Mouse (Mus musculus) kidney, adult 9 months (tissue): Measurements from ENCODE around the gene Zfp219.

Experiments used
- DNase-seq: peaks from one replicate; pipeline ENCODE4 v3.0.0; 2022

The Zfp219 gene

DNA sequence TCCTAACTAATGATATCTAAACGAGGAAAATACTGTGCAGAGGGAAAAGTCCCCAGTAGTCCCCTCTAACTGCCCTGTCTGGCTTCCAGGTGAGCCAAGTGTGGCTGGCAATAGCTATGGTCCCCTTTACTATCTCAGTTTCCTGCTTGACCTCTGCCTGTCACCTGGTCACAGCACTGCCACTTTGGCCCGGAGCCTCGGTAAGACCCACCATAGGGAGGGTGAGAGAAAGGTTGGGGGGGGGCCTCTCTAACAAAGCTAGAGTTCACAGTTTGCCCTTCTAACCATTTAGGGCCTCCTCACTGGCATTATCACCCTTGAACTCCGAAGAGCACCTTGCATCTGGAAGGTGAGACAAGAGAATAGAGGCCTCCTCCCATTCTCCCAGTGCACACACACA, 2.9 kb downstream of the Zfp219 start:
- DNase-seq = no peak

- peak; percentile 65 for DNase-seq
Measured at GRCm38 (mm10) chr14:52016625-52017405, 3.7 kb downstream of the Zfp219 start.

DNA sequence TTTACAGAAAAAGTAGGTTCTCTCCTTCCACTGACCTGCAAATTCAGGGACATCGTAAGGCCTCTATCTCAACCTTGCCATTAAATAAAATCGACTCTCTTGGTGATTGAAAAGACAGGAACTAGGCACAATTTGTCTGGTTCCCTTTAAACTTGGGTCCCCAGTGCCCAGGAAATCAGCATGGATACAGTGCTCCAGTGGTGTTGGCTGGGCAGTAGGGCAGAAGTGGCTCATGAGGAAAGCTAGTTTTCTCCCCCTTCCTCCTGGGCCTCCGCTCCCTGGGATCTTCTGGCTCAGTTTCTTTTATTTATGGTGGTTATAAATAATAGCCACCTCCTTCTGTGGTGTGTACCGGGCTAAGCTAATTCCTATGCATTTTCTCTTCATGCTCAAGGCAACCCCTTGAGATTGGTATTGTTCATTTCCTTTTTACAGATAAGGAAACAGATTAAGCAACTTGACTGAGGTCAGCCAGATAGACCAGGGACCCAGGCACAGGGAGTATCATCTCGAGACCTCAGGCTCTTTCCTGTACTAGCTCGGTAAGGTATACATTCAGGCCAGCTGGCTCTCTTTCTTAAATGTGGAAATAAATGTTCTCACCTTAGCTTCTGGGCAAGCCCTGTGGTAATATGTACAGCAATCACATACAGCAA, 5.0 kb downstream of the Zfp219 start, which contains the start of gene Tmem253:
Tmem253 (plus strand) TSS at position 214 of the 656 bp plus-strand sequence.
- DNase-seq = no peak

DNA sequence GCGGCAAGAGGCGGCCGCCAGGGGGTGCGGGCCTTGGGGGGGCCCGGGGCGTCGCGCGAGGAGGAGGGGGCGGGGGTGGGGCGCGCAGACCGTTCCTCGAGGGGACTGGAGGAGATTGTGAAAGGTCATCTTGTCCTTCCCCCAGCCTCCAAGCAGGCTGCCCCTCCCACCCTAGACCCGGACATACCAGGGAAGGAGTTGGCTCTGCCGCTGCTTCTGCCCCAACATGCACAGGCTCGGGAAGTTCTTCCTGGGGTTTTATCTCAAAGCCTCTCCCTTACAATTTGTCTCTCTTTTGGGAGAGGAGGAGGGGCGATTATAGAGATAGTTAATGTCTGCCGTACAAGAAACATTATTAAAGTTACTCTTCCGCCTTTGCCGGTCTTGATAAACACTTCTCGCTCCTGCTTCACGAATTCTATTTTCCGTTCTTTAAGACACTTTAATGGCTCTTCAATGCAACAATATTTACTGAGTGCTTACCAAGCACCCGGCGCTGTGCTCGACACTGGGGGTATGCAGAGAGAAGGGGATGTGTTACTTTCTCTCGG, 5.7 kb downstream of the Zfp219 start:
- DNase-seq = peak; percentile 59

DNA sequence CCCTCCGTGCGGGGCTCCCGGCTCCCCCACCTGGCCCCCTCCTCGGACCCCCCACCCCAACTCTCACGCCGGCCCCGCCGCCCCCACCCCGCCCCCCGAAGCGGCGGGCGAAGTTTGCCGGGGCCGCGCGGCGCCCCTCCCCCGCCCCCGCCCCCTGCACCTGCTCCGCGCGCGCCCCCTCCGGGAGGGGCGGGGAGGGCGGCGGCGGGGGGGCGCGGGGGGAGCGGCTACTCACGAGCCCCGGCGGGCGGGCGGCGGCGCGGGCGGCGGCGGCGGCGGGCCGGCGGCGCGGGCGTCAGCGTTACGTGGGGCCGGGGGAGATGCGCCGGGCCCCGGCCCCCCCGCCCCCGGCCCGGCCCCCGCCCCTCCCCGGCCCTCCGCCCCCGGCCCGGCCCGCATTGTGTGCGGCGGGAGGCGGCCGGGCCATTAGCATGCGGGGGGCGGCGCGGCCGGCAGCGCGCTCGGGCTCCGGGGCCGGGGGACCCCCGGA, 6.2 kb downstream of the Zfp219 start:
- no peak for DNase-seq

DNA sequence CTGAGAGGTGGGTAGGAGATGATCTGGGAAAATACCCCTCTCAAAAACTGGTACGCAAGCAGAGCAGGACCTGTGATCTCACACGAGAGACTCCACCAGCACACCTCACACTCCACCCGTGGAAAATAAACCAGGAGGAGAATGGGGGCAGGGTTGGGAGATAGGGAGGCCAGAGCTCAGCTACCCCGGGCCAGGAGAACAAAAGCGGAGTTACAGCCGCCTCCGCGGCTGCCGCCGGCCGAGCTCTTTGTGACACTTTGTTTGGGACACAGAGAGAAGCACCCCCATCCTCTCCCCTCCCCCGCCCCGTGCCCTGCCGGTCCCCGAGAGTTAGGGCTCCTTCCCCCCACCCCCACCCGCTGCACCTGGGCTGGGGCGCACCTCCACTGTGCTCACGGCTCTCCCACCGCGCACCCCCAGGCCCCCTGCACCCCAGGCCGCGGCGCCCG, 6.7 kb downstream of the Zfp219 start:
- no peak for DNase-seq

GRCm38 (mm10) chr14:52013021-52013610, 7.4 kb downstream of the Zfp219 start:
- no peak for DNase-seq

DNA sequence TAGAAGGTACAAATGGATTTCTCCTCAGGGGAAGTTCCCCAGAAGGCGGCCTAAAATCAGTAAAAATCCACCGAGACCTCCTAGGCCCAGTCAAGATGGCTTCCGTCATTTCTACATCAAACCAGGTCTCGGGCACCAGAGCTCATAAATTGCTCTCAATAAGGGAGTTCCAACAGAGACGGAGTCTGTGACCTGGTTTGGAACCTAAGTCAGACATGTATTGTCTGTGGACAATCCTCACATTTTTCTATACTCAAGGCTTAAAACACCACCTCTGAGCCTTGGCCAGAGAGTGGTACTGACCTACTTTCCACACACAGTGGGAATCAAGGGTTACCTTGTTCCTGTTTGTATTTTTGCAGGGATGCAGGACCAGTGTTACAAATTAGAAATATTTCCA, 8.0 kb downstream of the Zfp219 start:
- DNase-seq = no peak

GRCm38 (mm10) chr14:52012085-52012484, 8.4 kb downstream of the Zfp219 start:
- DNase-seq = no peak

GRCm38 (mm10) chr14:52011683-52012082, 8.8 kb downstream of the Zfp219 start:
- DNase-seq = no peak

DNA sequence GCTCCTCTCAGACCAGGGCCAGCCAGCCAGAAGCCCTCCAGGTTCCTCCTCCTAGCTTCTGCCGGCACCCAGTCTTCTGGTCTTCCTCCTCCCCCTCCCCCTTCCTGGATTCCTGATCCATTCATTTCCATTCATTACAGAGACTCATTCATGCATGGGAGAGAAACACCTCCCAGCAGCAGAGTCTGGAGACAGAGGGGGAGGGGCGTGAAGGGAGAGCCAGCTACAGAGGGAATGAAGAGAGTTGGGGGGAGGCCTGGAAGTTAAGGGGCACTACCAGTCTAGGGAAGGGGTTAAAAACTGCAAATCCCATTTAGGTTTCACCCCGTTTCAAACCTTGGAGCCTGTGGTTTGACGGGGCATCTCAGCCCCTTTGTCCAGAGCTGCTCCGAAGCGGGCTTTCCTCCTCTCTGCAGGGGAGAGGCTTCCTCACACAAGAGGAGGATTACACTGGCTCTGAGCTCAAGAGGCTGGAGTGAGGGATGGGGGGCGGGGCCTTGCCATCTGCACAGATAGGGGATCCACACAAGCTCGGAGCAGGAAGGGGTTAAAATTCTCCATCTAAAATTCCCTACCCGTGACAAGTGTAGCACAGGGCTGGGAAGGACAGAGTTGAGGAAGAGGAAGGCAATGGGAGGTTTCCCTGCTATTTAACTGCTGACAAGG, 10.0 kb downstream of the Zfp219 start:
- DNase-seq = peak; percentile 86

DNA sequence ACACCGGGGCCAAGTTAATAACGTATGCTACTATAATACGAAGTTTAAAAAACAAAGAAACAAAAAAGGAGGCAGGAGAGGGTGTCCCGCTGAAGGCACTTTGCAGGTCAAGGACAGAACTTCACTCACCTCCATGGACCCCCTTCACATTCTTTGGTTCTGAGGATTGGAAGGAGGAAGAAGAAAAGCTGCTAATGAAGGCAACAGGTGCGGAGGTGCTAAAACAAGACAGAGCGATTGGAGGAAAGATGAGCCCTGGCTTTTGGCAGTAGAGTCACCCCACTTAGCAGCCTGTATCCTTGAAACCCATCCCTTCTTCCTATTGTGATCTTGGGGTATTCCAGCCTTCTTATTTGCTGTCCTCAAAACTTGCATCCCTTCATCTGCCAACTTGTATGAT, 10.7 kb downstream of the Zfp219 start:
- DNase-seq = no peak

DNA sequence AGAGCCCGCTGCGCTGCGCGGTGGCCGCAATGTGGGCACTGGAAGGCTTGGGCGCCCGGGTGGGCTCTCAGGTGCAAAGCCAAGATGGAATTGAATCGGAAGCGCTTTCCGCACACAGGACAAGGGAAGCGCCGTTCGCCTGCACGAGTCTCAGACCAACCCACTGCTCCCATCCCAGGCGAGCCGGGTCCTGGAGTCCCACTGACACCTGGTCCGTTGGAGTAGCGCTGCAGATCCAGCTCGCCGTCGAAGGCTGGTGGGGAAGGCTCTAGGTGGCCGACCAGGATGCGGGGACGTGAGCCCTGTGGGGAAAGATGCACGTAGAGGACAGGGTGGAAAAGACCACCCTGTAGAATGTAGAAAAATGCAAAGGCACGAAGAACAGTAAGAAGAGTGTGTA, 11.2 kb downstream of the Zfp219 start:
- no peak for DNase-seq

DNA sequence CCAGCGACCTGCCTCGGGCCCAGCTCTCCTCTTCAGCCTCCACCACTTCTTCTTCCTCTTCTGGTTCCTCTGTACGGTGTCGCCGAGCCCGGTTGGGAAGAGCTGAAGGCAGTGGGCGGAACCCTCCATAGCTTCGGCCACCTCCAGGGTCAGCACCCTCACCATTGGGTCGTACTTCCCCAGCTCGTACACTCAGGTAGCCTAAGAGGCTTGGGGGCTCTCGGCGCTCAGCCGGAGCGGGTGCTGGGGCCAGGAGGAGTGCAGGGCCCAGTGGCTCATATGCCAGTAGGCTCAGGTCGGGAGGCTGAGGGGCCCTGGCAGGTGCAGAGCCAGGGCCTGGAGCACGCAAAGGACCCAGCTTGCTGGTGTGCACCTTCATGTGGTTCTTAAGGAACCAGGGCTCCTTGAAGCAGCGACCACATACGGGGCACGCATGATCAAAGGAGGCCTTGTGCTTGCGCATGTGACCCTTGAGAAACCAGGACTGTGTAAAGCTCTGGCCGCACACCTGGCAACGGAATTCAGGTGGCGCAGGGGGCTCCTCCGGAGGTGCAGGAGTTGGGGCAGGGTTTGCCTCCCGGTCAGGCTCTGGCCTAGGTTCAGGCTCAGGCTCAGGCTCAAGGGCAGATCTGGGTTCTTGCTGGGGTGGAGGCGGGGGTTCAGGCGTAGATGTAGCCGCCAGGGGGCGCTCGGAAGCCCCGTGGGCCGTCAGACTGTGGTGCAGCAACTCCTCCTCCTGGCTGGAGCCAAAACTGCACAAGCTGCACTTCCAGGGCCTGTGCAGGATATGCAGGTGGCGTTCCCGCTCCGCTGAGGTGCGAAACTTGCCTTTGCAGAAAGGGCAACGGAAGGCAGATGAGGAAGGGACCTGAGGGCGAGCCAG, 12.0 kb downstream of the Zfp219 start:
- DNase-seq = peak; percentile 93

- no peak for DNase-seq
Measured at GRCm38 (mm10) chr14:52006771-52007170, 13.8 kb downstream of the Zfp219 start.

DNA sequence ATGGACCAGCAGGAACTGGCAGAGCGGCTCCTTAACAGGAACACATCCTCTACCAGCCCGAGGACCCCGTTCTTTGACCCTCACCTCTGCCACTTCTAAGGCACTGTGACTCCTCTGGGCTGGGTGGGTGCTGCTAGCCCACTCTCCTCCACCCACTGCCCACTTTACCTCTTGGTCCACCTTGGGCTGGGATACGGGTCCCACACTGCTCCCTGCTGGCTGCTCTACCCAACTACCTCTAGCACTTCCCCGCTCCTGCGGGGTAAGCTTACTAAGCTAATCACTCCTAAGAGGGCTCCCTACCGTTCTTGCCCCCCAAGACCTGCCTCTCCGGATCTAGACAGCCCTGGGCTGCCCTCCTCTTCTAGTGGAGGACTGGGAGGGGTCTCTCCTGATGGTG, 14.3 kb downstream of the Zfp219 start:
- no peak for DNase-seq

DNA sequence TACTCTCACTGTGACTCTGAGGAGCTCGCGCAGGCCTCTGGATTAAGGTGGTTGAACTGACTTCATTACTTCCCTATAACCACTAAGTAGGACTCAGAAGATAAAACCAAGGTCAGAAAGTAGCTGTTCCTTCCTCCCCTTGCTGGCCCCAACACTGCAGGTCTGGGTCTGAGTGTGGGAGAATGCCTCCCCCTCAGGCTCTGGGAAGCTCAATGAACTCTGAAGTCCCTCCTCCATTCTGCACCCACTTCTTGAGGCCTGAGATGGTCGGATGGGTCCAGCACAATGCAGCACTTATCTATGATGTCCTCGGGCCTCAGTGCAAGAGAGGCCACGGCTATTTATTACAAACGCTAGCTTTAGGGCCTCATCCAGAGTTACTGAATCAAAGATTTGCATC, 14.9 kb downstream of the Zfp219 start:
- DNase-seq = no peak

DNA sequence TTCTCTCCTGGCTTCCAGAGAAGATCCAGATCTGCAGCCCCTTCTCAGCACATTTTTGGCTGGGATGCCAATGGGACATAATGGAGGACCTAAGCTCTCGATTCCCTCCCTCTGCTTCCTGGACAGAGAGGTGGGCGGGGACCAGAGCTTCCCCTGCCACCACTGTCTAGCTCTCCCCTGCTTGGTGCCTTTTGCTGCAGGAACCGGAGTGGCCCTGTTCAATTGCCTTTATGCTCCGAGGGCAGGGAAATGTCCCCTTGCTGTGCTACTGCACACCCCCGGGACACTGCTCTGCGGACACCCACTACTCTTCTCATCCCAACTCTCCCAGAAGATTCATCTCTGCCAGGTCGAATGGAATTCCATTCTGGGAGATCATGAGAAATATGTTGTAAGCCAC, 15.4 kb downstream of the Zfp219 start:
- no peak for DNase-seq

DNA sequence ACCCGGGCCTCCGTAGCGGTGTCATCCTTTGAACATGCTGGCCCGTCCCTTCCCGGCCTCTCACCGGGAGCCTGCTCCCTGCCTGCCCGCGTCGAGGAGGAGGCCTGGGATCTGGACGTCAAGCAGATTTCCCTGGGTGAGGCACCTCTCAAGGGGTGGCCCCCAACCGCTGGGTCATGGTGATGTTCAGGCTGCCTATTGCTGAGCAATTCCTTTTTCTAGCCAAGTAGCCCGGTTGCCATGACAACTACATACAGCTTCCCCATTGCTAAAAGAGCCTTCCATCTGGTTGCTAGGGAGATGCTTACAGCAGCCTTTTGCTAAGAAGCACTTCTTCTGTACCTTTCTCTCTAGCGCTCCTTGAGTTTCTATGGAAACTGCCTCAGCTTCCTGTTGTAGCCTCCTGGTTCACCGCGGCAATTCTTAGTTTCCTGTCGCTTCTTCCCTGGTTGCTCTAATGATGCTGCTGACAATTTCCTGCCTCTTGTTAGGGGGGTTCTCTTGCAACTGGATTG, 16.5 kb downstream of the Zfp219 start:
- DNase-seq = no peak

GRCm38 (mm10) chr14:51997483-51997882, 23.1 kb downstream of the Zfp219 start:
- no peak for DNase-seq

DNA sequence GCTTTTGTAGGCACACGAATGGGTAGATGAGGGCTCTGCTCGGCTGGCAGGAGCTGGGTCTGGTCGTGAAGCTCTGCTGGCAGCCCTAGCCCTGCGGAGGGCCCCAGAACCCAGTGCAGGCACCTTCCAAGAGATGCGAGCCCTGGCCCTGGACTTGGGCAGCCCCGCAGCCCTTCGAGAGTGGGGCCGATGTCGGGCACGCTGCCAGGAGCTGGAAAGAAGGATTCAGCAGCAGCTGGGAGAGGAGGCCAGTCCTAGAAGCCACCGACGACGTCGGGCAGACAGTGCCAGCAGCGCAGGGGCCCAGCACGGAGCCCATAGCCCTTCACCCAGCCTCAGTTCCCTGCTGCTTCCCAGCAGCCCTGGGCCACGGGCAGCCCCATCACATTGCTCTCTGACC, 23.7 kb downstream of the Zfp219 start:
- no peak for DNase-seq
